Mouse (Mus musculus): ENCODE data around the gene Chst13. TPM values are rescaled to one million over a fixed set of nuclear protein-coding genes. Genes with fewer than 3 reads are reported as not detected.
A peak's percentile ranks its signal among the peaks of the same experiment; 100 is the strongest.

The Chst13 gene
- polyA plus RNA-seq, 1 experiment from 2014 or later: not detected

- ATAC-seq (ENCODE audit: insufficient read depth) (peak; percentile 67), DNase-seq (peak; percentile 75)
- Histone ChIP-seq H3K36me3 (ENCODE audit: insufficient read depth) (no peaks in the 10 kb centered on the region), H3K27ac (ENCODE audit: low read depth) (peak overlapping the region; percentile 43), H3K4me1 (ENCODE audit: insufficient read depth) (no peaks in the 10 kb centered on the region), H3K9me3 (ENCODE audit: low read depth, low read length) (no peaks in the 10 kb centered on the region), H3K27me3 (ENCODE audit: insufficient read depth, low read length) (no peaks in the 10 kb centered on the region), H3K4me3 (ENCODE audit: low read depth, low read length) (no peak overlapping the region), H3K9ac (no peak overlapping the region), H3K4me2 (no peak overlapping the region)
- 39% methylated on average over 7 of the region's 7 CpGs for WGBS
- no peak for TF ChIP-seq CTCF (IDR thresholded peaks at IDR 0.05; ENCODE audit: low read depth)
Observed at GRCm38 (mm10) chr6:90360024-90360781, 35.2 kb upstream of the Chst13 start.

GRCm38 (mm10) chr6:90359445-90359844, 34.5 kb upstream of the Chst13 start:
- ATAC-seq (ENCODE audit: insufficient read depth): no peak
- H3K27ac ChIP-seq (ENCODE audit: low read depth): no peak overlapping the region; the same call in 1 of the 2 replicates
- H3K9me3 ChIP-seq (ENCODE audit: low read depth, low read length): no peaks in the 10 kb centered on the region
- H3K4me3 ChIP-seq (ENCODE audit: low read depth, low read length): no peak overlapping the region
- no peak for DNase-seq
- H3K4me1 ChIP-seq (ENCODE audit: insufficient read depth): no peaks in the 10 kb centered on the region
- H3K9ac ChIP-seq: no peak overlapping the region
- TF ChIP-seq CTCF (IDR thresholded peaks at IDR 0.05; ENCODE audit: low read depth): no peak
- no peak overlapping the region for H3K4me2 ChIP-seq
- WGBS: 51% methylated on average over 2 of the region's 2 CpGs
- H3K27me3 ChIP-seq (ENCODE audit: insufficient read depth, low read length): no peaks in the 10 kb centered on the region
- H3K36me3 ChIP-seq (ENCODE audit: insufficient read depth): no peaks in the 10 kb centered on the region

- H3K9ac ChIP-seq: no peak overlapping the region
- 42% methylated on average over 5 of the region's 5 CpGs for WGBS
- H3K36me3 ChIP-seq (ENCODE audit: insufficient read depth): no peaks in the 10 kb centered on the region
- DNase-seq (peak; percentile 39), ATAC-seq (ENCODE audit: insufficient read depth) (no peak)
- no peaks in the 10 kb centered on the region for H3K27me3 ChIP-seq (ENCODE audit: insufficient read depth, low read length)
- H3K4me2 ChIP-seq: no peak overlapping the region
- H3K9me3 ChIP-seq (ENCODE audit: low read depth, low read length): no peaks in the 10 kb centered on the region
- no peaks in the 10 kb centered on the region for H3K4me1 ChIP-seq (ENCODE audit: insufficient read depth)
- H3K27ac ChIP-seq (ENCODE audit: low read depth): no peak overlapping the region
- no peak overlapping the region for H3K4me3 ChIP-seq (ENCODE audit: low read depth, low read length)
- no peak for TF ChIP-seq CTCF (IDR thresholded peaks at IDR 0.05; ENCODE audit: low read depth)
Observed at GRCm38 (mm10) chr6:90358142-90358541, 33.2 kb upstream of the Chst13 start.

- Histone ChIP-seq H3K27me3 (ENCODE audit: insufficient read depth, low read length) (no peaks in the 10 kb centered on the region), H3K27ac (ENCODE audit: low read depth) (no peak overlapping the region), H3K9ac (no peak overlapping the region), H3K9me3 (ENCODE audit: low read depth, low read length) (no peaks in the 10 kb centered on the region), H3K4me1 (ENCODE audit: insufficient read depth) (no peaks in the 10 kb centered on the region), H3K4me2 (no peak overlapping the region), H3K36me3 (ENCODE audit: insufficient read depth) (no peaks in the 10 kb centered on the region), H3K4me3 (ENCODE audit: low read depth, low read length) (no peak overlapping the region)
- DNase-seq (no peak), ATAC-seq (ENCODE audit: insufficient read depth) (no peak)
- no peak for TF ChIP-seq CTCF (IDR thresholded peaks at IDR 0.05; ENCODE audit: low read depth)
- 50% methylated on average over 2 of the region's 2 CpGs for WGBS
Observed at GRCm38 (mm10) chr6:90350011-90350410, 25.0 kb upstream of the Chst13 start.

- DNase-seq (no peak), ATAC-seq (ENCODE audit: insufficient read depth) (no peak)
- no peak for TF ChIP-seq CTCF (IDR thresholded peaks at IDR 0.05; ENCODE audit: low read depth)
- H3K4me2 ChIP-seq: no peak overlapping the region
- H3K27ac ChIP-seq (ENCODE audit: low read depth): no peak overlapping the region
- H3K9me3 ChIP-seq (ENCODE audit: low read depth, low read length): no peaks in the 10 kb centered on the region
- 78% methylated on average over 4 of the region's 4 CpGs for WGBS
- H3K4me3 ChIP-seq (ENCODE audit: low read depth, low read length): no peak overlapping the region
- no peaks in the 10 kb centered on the region for H3K27me3 ChIP-seq (ENCODE audit: insufficient read depth, low read length)
- no peaks in the 10 kb centered on the region for H3K4me1 ChIP-seq (ENCODE audit: insufficient read depth)
- no peaks in the 10 kb centered on the region for H3K36me3 ChIP-seq (ENCODE audit: insufficient read depth)
- H3K9ac ChIP-seq: no peak overlapping the region
Observed at GRCm38 (mm10) chr6:90348500-90348899, 23.5 kb upstream of the Chst13 start.

GRCm38 (mm10) chr6:90347183-90347582, 22.2 kb upstream of the Chst13 start:
- no peak for TF ChIP-seq CTCF (IDR thresholded peaks at IDR 0.05; ENCODE audit: low read depth)
- Histone ChIP-seq H3K4me3 (ENCODE audit: low read depth, low read length) (no peak overlapping the region), H3K27me3 (ENCODE audit: insufficient read depth, low read length) (no peaks in the 10 kb centered on the region), H3K36me3 (ENCODE audit: insufficient read depth) (no peaks in the 10 kb centered on the region), H3K27ac (ENCODE audit: low read depth) (no peak overlapping the region), H3K9me3 (ENCODE audit: low read depth, low read length) (no peaks in the 10 kb centered on the region), H3K4me1 (ENCODE audit: insufficient read depth) (no peaks in the 10 kb centered on the region), H3K4me2 (no peak overlapping the region), H3K9ac (no peak overlapping the region)
- DNase-seq (no peak), ATAC-seq (ENCODE audit: insufficient read depth) (no peak)
- 69% methylated on average over 4 of the region's 4 CpGs for WGBS

GRCm38 (mm10) chr6:90342343-90342742, 17.4 kb upstream of the Chst13 start:
- ATAC-seq (ENCODE audit: insufficient read depth) (no peak), DNase-seq (no peak)
- no peak overlapping the region for H3K4me2 ChIP-seq
- H3K4me1 ChIP-seq (ENCODE audit: insufficient read depth): no peaks in the 10 kb centered on the region
- no peaks in the 10 kb centered on the region for H3K9me3 ChIP-seq (ENCODE audit: low read depth, low read length)
- no peak overlapping the region for H3K4me3 ChIP-seq (ENCODE audit: low read depth, low read length)
- TF ChIP-seq CTCF (IDR thresholded peaks at IDR 0.05; ENCODE audit: low read depth): no peak
- no peak overlapping the region for H3K9ac ChIP-seq
- no peak overlapping the region for H3K27ac ChIP-seq (ENCODE audit: low read depth)
- no peaks in the 10 kb centered on the region for H3K36me3 ChIP-seq (ENCODE audit: insufficient read depth)
- WGBS: 68% methylated on average over 2 of the region's 2 CpGs
- H3K27me3 ChIP-seq (ENCODE audit: insufficient read depth, low read length): no peaks in the 10 kb centered on the region
